Mouse (Mus musculus): ENCODE data around the gene Fam47e.
"Not testable (repeated sequence)": the region's sequence is repeated elsewhere in the genome, so short reads cannot be mapped to it uniquely, and the experiment has no call there.

Fam47e gene

GRCm38 (mm10) chr5:92554891-92555511 is at the start of gene Fam47e:
Fam47e (plus strand) TSS chr5:92555069.
- peak; percentile 55 for DNase-seq

GRCm38 (mm10) chr5:92505402-92505865 is 49.4 kb upstream of the Fam47e start:
- peak; percentile 98 for DNase-seq

GRCm38 (mm10) chr5:92506301-92506729 is 48.6 kb upstream of the Fam47e start:
- no peak for DNase-seq

- DNase-seq = no peak
These were observed 48.1 kb upstream of the Fam47e start, which contains the start of gene Scarb2 for GRCm38 (mm10) chr5:92506733-92507132. Scarb2 (minus strand) TSS chr5:92506833.

GRCm38 (mm10) chr5:92508853-92509252 is 46.0 kb upstream of the Fam47e start:
- no peak for DNase-seq

GRCm38 (mm10) chr5:92511256-92511655 is 43.6 kb upstream of the Fam47e start:
- no peak for DNase-seq

- no peak for DNase-seq
These were observed 42.8 kb upstream of the Fam47e start for GRCm38 (mm10) chr5:92512066-92512465.

- DNase-seq = not testable (repeated sequence)
These were observed 33.7 kb upstream of the Fam47e start for GRCm38 (mm10) chr5:92521131-92521530.

GRCm38 (mm10) chr5:92524821-92525258 is 30.0 kb upstream of the Fam47e start:
- no peak for DNase-seq

GRCm38 (mm10) chr5:92539698-92540097 is 15.2 kb upstream of the Fam47e start:
- no peak for DNase-seq

- DNase-seq = no peak
These were observed 2.3 kb upstream of the Fam47e start for GRCm38 (mm10) chr5:92552611-92553010.

GRCm38 (mm10) chr5:92553939-92554338 is 930 bp upstream of the Fam47e start:
- DNase-seq = no peak

- no peak for DNase-seq
These were observed 426 bp upstream of the Fam47e start for GRCm38 (mm10) chr5:92554443-92554842.

GRCm38 (mm10) chr5:92555905-92556304 is 1.0 kb downstream of the Fam47e start:
- DNase-seq = no peak

GRCm38 (mm10) chr5:92557508-92557907 is 2.6 kb downstream of the Fam47e start:
- DNase-seq = no peak

GRCm38 (mm10) chr5:92560201-92560600 is 5.3 kb downstream of the Fam47e start:
- no peak for DNase-seq

GRCm38 (mm10) chr5:92562002-92562401 is 7.1 kb downstream of the Fam47e start:
- no peak for DNase-seq

- no peak for DNase-seq
These were observed 16.4 kb downstream of the Fam47e start for GRCm38 (mm10) chr5:92571232-92571631.

- no peak for DNase-seq
These were observed 24.7 kb downstream of the Fam47e start for GRCm38 (mm10) chr5:92579559-92579958.

- DNase-seq = no peak
These were observed 31.1 kb downstream of the Fam47e start for GRCm38 (mm10) chr5:92585932-92586331.

- no peak for DNase-seq
These were observed 40.2 kb downstream of the Fam47e start for GRCm38 (mm10) chr5:92595026-92595425.

- no peak for DNase-seq
These were observed 42.0 kb downstream of the Fam47e start for GRCm38 (mm10) chr5:92596865-92597264.

GRCm38 (mm10) chr5:92599030-92599429 is 44.2 kb downstream of the Fam47e start:
- DNase-seq = peak; percentile 14

GRCm38 (mm10) chr5:92602691-92603690 is 48.1 kb downstream of the Fam47e start, which contains the start of gene Stbd1:
Stbd1 (plus strand) TSS chr5:92603041.
- DNase-seq = peak; percentile 22
